Mouse (Mus musculus) cortical plate, adult 2 months (tissue): ENCODE measurements around the gene Rilpl1. TPM values are rescaled to one million over a fixed set of nuclear protein-coding genes. Genes with fewer than 3 reads are reported as not detected.

ENCODE experiments used
- H3K27ac ChIP-seq: fragments of 200-500 bp; 2 replicates; pipeline ENCODE4 v1.5.1; 2012; ENCODE audit warnings: low read length, control low read depth, inconsistent platforms; ENCODE audit not compliant: insufficient read depth
- H3K4me1 ChIP-seq: fragments of 200-500 bp; 2 replicates; pipeline ENCODE4 v1.6.1; 2011; ENCODE audit warnings: low read length; ENCODE audit not compliant: control insufficient read depth, insufficient read depth
- H3K4me3 ChIP-seq: fragments of 200-500 bp; 2 replicates; pipeline ENCODE4 v1.5.1; 2011; ENCODE audit warnings: mild to moderate bottlenecking, low read length, control low read depth; ENCODE audit not compliant: insufficient read depth
- CTCF ChIP-seq: fragments of 200-500 bp; IDR thresholded peaks from 2 replicates; pipeline ENCODE4 v1.5.1; 2011; ENCODE audit warnings: mild to moderate bottlenecking, control low read depth, low read length; ENCODE audit not compliant: insufficient read depth; ENCODE audit errors: extremely low read depth
- POLR2A ChIP-seq: fragments of 200-500 bp; IDR thresholded peaks from 2 replicates; pipeline ENCODE4 v1.6.1; 2011; ENCODE audit warnings: mild to moderate bottlenecking, low read length, control low read depth; ENCODE audit not compliant: insufficient read depth; ENCODE audit errors: extremely low read depth
- polyA plus RNA-seq: library from polyadenylated mRNA; depleted of rRNA; stranded (reverse); fragments of >200 nt; gene quantifications from 2 replicates; pipeline ENCODE4 v1.2.3, GENCODE M21; 2012

Rilpl1 gene
- polyA plus RNA-seq, 1 experiment: 56.5 TPM

DNA sequence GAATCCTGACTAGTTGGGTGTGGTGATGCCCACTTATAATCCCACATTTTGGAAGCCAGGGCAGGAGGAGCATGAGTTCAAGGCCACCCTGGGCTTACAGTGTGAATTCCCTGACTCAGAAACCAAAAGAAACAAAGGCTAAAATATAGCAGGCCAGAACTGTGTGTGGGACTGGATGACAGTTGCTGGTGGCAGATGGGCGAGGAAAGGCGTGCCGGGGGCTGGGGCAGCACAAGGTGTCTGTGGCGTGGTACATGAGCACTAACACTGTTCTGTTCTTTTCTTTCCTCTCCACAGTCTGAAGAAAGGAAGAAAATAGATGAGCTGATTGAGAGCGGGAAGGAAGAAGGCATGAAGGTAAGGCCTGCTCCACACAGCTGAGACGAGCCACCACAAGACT, 74.4 kb downstream of the Rilpl1 start:
- no peak overlapping the region for H3K27ac ChIP-seq
- H3K4me3 ChIP-seq: no peak overlapping the region
- TF ChIP-seq CTCF: no peak
- TF ChIP-seq POLR2A: no peak
- peaks cover 10% of the 10 kb centered on the region for H3K4me1 ChIP-seq

DNA sequence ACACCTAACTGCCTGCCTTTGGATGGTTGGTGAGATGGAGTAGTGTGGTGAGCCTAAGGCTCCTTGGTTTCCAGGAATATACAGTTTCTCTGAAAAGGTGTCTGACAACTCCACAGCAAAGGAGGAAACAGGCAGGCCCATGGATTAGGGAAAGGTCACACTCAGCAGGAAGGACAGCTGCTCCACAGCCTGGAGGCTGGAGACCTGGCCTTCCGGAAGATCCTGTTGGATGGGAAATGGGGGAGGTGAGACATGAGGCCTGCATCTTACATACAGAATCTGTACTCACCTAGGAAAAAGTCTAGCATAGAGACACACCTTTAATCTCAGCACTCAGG, 77.1 kb downstream of the Rilpl1 start:
- peak overlapping the region; percentile 45 for H3K27ac ChIP-seq

DNA sequence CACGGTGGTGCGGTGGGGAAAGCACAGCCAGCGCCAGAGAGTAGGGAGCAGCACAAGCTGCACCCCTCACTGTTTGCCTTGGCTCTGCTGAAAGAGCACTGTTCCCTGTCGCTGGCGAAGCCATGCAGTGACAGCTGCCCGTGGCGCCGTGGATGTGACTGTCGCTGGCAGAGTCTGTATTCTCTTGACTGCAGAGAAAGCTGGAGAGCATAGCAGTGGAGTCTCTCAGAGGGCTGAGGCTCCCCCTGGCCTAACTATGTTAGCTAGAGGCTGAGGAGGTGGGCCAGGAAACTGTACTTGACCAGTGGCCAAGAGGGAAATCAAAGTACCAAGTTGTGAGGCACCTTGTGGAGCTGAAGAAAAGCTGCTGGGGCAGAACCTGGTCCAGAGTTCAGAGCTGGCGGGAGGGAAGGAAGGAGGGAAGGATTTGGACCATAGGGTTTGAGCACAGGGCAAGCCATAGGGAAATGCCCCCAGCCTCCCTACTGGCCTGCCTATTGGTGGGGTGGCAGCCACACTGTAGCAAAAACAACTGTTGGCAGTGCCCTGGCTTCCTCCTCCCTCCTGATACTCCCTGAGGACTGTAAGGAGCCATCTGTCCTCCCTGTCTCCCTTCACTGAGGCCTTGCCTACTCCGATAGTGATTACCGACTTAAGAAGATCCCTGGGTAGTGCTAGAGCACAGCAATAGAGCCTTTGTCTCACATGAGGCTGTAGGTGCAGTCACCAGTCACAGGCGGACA, 77.7 kb downstream of the Rilpl1 start:
- H3K4me1 ChIP-seq: peaks cover 20% of the 10 kb centered on the region
- H3K27ac ChIP-seq: peak overlapping the region; percentile 45
- H3K4me3 ChIP-seq: no peak overlapping the region
- TF ChIP-seq POLR2A: 0 out of 2 replicates have a peak, but pooled peaks have one; percentile 26
- no peak for TF ChIP-seq CTCF

More for the DNA sequence above, 77.1 kb downstream of the Rilpl1 start:
- TF ChIP-seq CTCF (no peak), POLR2A (no peak)
- Histone ChIP-seq H3K4me3 (no peak overlapping the region), H3K4me1 (peaks cover 20% of the 10 kb centered on the region)

DNA sequence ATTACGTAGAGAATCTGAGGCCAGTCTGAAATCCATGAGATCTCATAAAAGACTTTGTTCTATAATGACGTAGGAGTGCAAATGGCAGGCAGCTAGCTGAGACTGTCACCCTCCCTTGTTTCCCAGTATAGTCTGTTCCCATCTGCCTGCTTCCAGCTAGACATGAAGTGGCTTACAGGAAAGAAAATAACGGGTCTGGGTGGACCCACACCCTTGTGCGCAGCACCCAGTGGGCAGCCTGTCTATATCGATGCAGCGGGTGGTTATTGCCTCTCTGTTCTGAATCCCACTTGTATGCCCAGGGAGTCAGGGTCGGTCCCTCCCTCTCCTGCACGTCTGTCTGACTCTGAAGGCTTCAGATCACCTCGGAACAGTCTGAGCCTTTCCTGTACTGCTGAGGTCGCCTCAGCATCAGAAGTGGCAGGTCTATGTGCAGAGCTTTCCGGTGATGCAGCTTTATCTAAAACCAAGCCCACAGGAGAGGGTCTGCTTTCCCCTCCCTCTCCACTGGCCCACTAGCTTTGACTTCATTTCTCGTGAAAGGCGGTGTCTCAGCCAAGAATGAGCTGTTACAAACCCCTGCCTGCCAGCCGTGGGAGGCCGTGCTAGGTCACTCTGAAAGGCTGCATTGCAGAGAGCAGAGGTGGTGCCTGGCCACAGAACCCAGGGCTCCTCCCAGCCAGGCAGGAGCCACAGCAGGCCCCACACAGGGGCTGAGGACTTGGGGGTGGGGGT, 78.5 kb downstream of the Rilpl1 start:
- Histone ChIP-seq H3K4me1 (peaks cover 20% of the 10 kb centered on the region), H3K4me3 (no peak overlapping the region), H3K27ac (peak overlapping the region; percentile 45)
- TF ChIP-seq CTCF (no peak), POLR2A (0 out of 2 replicates have a peak, but pooled peaks have one; percentile 17)

DNA sequence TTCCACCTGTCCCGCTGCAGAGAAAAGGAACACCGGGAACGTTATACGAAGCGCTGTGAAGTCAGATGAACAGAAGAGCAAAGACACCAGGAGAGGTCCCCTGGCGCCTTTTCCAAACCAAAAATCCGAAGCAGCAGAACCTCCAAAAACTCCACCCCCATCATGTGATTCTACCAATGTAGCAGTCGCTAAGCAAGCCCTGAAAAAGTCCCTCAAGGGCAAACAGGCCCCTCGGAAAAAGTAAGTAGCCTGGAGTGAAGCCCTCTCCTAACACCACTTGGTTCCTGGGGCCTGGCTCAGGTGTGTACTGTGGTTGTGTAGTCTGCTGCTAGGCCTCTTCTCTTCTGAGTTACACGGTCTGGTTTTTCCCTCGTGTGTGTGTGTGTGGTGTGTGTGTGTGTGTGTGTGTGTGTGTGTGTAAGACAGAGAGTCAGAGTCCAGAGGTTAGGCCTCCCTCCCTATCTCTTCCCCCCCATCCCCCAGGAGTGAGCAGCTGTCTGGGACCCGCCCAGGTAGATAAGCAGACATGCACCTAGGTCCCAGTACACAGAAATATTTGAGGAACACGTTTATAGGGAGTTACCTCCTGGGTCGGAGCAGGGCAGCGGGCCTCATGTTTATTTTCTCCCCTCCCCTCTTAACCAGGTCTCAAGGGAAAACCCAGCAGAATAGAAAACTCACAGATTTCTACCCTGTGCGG, 80.4 kb downstream of the Rilpl1 start:
- H3K4me3 ChIP-seq: no peak overlapping the region

DNA sequence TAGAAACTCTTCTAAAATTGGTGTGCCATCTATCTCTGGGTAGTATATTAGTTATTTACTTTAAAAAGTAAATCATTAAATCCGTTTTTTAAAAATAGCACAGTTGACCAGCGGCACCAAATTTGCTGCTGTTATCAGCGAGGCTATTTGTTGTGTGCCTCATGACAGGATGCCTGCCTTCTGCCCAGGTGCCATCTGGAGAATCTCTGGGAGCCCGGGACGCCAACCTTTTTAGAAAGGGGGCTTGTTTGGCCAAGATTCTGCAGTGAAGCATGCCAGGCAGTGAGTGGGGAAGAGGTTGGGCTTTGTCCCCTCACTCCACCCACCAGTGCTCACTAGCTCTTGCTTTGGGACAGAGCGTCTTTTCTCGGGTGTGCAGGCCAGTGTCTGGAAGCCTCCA, 81.1 kb downstream of the Rilpl1 start:
- Histone ChIP-seq H3K4me3 (no peak overlapping the region), H3K27ac (peak overlapping the region; percentile 42; the same call in 1 of the 2 replicates), H3K4me1 (peaks cover 20% of the 10 kb centered on the region)
- no peak for TF ChIP-seq CTCF
- no peak for TF ChIP-seq POLR2A

More for the DNA sequence above, 80.4 kb downstream of the Rilpl1 start:
- TF ChIP-seq CTCF (no peak), POLR2A (no peak)
- Histone ChIP-seq H3K4me1 (peaks cover 20% of the 10 kb centered on the region), H3K27ac (peak overlapping the region; percentile 42; the same call in 1 of the 2 replicates)

DNA sequence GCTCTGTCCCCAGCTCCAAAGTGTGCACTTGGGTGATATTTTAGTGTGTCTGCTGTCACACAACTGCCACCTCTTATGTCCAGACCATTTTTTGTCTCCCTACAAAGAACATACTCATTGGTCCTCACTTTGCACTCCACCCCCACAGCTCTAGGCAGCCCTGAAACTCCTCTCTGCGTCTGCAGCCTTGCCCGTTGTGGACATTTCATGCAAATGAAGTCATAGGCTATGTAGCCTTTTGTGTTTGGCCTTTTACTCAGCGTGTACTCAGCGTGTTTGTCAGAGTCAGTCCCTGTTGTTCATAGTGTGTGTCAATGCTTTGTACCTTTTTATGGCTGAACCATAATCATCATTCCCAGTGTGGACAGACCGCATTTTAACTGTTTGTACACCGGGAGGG, 81.7 kb downstream of the Rilpl1 start:
- TF ChIP-seq CTCF: no peak
- no peak for TF ChIP-seq POLR2A
- Histone ChIP-seq H3K4me1 (peaks cover 20% of the 10 kb centered on the region), H3K4me3 (no peak overlapping the region), H3K27ac (peak overlapping the region; percentile 58)

DNA sequence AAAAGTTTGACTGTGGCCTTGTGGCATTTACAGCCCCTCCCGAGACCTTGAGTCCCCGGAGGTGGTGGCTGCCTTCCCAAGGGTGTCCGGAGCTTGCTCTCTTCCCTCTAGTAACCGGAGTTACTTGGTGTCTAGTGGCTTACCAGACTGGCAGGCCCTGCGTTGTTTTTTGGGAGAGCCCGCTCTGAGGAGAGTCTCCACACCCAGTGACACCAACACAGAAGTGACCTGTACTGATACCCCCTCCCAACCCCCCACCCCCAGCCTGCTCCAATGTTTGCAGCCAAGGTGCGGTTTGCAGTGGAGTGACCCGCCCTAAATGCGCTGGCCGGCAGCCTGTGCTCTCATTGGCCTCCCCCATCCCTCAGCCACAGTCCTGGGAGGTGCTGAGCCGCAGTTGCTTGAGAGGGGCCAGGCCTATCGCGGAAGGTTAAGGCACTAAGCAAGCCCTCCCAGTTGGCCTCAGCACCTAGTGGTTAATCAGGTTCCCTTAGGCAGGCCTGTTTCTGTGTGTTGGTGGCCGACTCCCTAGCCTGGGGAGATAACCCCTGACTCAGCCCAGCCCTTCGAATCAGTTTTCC, 84.8 kb downstream of the Rilpl1 start:
- TF ChIP-seq CTCF (no peak), POLR2A (no peak)
- Histone ChIP-seq H3K4me3 (peak overlapping the region; percentile 51), H3K27ac (0 out of 2 replicates have a peak overlapping the region, but pooled peaks have one; percentile 25), H3K4me1 (peaks cover 9% of the 10 kb centered on the region; the same call in 1 of the 2 replicates)

DNA sequence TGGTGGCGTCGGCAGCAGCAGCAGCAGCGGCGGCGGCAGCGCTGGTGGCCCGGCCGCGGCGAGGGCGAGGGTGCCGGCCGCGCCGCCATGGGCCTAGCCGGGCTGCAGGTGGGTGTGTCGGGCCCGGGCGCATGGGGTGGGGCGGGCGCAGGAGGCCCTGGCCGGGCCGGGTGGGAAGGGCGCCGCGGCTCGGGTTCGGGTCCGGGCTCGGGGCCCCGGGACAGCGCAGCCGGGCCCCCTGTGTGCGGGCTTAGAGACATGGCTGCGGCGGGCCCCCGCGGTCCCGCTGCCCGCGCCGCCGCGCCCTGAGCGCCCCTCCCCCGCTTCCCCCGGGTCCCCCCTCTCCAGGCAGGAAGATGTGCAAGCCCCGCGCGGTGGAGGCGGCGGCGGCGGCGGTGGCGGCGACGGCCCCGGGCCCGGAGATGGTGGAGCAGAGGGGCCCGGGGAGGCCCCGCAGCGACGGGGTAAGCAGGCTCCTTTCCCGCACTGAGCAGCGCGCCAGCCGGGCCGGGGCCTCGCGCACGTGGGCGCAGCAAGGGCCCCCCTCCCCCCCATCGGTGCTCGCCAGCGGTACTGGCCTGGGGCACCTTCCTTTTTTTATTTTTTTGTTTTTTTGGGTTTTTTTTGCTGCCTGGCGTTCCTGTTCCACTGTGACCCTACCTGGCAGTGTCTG, 85.4 kb downstream of the Rilpl1 start:
- Histone ChIP-seq H3K27ac (0 out of 2 replicates have a peak overlapping the region, but pooled peaks have one; percentile 25), H3K4me3 (peak overlapping the region; percentile 51), H3K4me1 (peaks cover 8% of the 10 kb centered on the region; the same call in 1 of the 2 replicates)
- no peak for TF ChIP-seq CTCF
- no peak for TF ChIP-seq POLR2A
